Mouse (Mus musculus) neural tube, embryonic 14.5 days (tissue): ENCODE results near the gene Ccdc63. TPM values are rescaled to one million over a fixed set of nuclear protein-coding genes. Genes with fewer than 3 reads are reported as not detected.

ENCODE experiments used
- ATAC-seq: fragments of 200-750 bp; cut with Nextera tagmentation; 2 replicates; pipeline ENCODE4 v1.8.0; 2017; ENCODE audit warnings: low read depth, mild to moderate bottlenecking, moderate TSS enrichment, moderate library complexity
- H3K27ac ChIP-seq: fragments of 300-500 bp; sonication (generic); 2 replicates; pipeline ENCODE4 v1.5.1; 2014; ENCODE audit warnings: low read depth, mild to moderate bottlenecking, control low read depth, low read length, moderate library complexity, mixed read lengths
- H3K27me3 ChIP-seq: fragments of 300-500 bp; sonication (generic); 2 replicates; pipeline ENCODE4 v1.6.1; 2014; ENCODE audit warnings: low read length; ENCODE audit not compliant: control insufficient read depth, insufficient read depth
- H3K36me3 ChIP-seq: fragments of 300-500 bp; sonication (generic); 2 replicates; pipeline ENCODE4 v1.6.1; 2014; ENCODE audit warnings: low read length, mixed read lengths; ENCODE audit not compliant: control insufficient read depth, insufficient read depth
- H3K4me1 ChIP-seq: fragments of 300-500 bp; sonication (generic); 2 replicates; pipeline ENCODE4 v1.6.1; 2014; ENCODE audit warnings: low read length; ENCODE audit not compliant: control insufficient read depth, insufficient read depth
- H3K4me2 ChIP-seq: fragments of 300-500 bp; sonication (generic); 2 replicates; pipeline ENCODE4 v1.6.1; 2014; ENCODE audit warnings: mild to moderate bottlenecking, low read depth, low read length, control low read depth
- H3K4me3 ChIP-seq: fragments of 300-500 bp; sonication (generic); 2 replicates; pipeline ENCODE4 v1.5.1; 2014; ENCODE audit warnings: low read depth, low read length, control low read depth, mixed read lengths
- H3K9ac ChIP-seq: fragments of 300-500 bp; sonication (generic); replicated peaks from 2 replicates; pipeline ENCODE4 v1.6.1; 2014; ENCODE audit warnings: low read depth, mild to moderate bottlenecking, control low read depth, low read length, mixed read lengths
- H3K9me3 ChIP-seq: fragments of 300-500 bp; sonication (generic); 2 replicates; pipeline ENCODE4 v1.6.1; 2016; ENCODE audit warnings: low read length; ENCODE audit not compliant: control insufficient read depth
- WGBS: fragments of 180-500 bp; shearing (Covaris S2); extraction: QIAGEN DNeasy Blood & Tissue Kit; methylation state at CpG from one replicate; pipeline ENCODE4 v1.1.7; 2014; 5-methylcytosine and 5-hydroxymethylcytosine counted together
- polyA plus RNA-seq: library from polyadenylated mRNA; unstranded; fragments of >200 nt; fragmentation: Nextera tagmentation; extraction: Ambion mirVana; gene quantifications from 2 replicates; pipeline ENCODE4 v1.2.1, GENCODE M21; 2014

Ccdc63 gene
- polyA plus RNA-seq, 1 experiment from 2014 or later, result 0.13 TPM

DNA sequence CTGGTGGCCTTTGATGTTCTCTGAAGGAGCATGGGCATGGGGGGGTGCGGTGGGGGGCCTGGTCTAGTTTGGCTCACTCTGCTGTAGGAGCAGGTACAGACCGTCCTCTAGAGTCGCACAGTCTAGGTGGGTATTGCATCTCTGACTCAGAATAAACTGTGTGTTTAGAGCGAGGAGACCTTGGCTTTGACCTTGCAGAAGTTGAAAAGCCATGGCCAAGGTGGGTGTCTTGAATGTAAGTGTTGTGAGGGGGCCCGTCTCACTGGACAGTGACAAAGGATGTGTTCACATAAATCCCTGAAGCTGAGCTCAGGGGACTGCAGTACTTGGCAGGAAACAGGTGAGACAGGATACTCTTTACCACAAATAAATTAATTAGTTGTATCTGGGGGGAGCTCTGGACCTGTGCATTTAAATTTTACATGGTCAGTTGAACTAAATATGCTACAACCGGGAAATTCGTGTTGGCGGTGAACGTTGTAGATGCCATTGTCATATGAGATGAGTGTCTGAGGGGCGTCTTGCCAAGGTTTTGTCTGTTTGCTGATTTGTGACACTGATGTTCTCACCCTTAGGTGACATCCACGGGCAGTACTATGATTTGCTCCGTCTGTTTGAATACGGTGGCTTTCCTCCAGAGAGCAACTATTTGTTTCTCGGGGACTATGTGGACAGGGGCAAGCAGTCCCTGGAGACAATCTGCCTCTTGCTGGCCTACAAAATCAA lies 27.9 kb upstream of the Ccdc63 start:
- no peak for ATAC-seq
- no peak overlapping the region for H3K9ac ChIP-seq
- peaks cover 48% of the 10 kb centered on the region for H3K36me3 ChIP-seq
- peaks cover 30% of the 10 kb centered on the region for H3K4me1 ChIP-seq
- no peaks in the 10 kb centered on the region for H3K9me3 ChIP-seq
- H3K4me2 ChIP-seq, result no peak overlapping the region
- 82% methylated on average over 14 of the region's 14 CpGs for WGBS
- no peaks in the 10 kb centered on the region for H3K27me3 ChIP-seq
- H3K4me3 ChIP-seq, result no peak overlapping the region
- H3K27ac ChIP-seq, result no peak overlapping the region

- Histone ChIP-seq H3K4me2 (no peak overlapping the region), H3K9ac (0 out of 2 replicates have a peak overlapping the region, but pooled peaks have one; percentile 26), H3K36me3 (peaks cover 44% of the 10 kb centered on the region), H3K27ac (no peak overlapping the region), H3K9me3 (no peaks in the 10 kb centered on the region), H3K4me3 (no peak overlapping the region), H3K4me1 (peaks cover 44% of the 10 kb centered on the region), H3K27me3 (no peaks in the 10 kb centered on the region)
- no peak for ATAC-seq
- WGBS, result 31% methylated on average over 8 of the region's 8 CpGs
Measured at GRCm38 (mm10) chr5:122166636-122167161, 26.1 kb upstream of the Ccdc63 start.

DNA sequence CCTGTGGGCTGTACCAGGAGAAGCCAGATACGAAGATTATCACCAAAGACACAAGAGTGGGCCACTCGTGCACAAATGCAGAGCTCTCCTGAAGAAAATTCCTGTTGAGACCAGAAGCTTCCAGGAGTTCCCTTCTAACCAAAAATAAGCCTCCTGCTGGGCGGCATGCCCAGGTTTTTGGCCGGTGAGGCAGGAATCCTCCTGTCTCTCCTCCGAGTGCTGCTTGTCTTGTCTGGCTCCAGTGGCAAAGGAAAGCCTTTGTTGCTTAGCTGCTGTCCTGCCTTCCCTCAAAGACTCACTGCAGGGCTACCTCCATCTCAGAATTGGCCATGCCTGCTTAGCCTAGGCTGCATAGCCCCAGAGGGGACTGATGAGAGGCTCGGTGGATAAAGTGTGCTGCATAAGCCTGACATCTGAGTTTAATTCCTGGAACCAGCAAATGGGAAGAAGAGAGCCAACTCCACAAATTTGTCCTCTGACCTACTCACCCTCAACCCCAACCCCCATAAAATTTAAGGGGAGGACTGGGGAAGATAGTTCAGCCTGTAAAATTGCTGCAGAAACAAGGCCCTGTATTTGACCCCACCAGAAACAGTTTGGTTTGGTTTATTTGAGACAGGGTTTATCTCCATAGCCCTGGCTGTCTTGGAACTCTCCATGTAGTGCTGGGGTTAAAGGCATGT lies 24.8 kb upstream of the Ccdc63 start:
- Histone ChIP-seq H3K9ac (0 out of 2 replicates have a peak overlapping the region, but pooled peaks have one; percentile 4), H3K4me1 (peaks cover 56% of the 10 kb centered on the region), H3K27ac (no peak overlapping the region; the same call in 1 of the 2 replicates), H3K4me2 (0 out of 2 replicates have a peak overlapping the region, but pooled peaks have one; percentile 8), H3K36me3 (peaks cover 30% of the 10 kb centered on the region), H3K9me3 (no peaks in the 10 kb centered on the region), H3K27me3 (no peaks in the 10 kb centered on the region), H3K4me3 (no peak overlapping the region)
- WGBS, result 62% methylated on average over 6 of the region's 6 CpGs
- no peak for ATAC-seq

- Histone ChIP-seq H3K9ac (no peak overlapping the region; the same call in 1 of the 2 replicates), H3K4me1 (peaks cover 66% of the 10 kb centered on the region), H3K27ac (0 out of 2 replicates have a peak overlapping the region, but pooled peaks have one; percentile 7), H3K27me3 (no peaks in the 10 kb centered on the region), H3K4me3 (no peak overlapping the region), H3K4me2 (no peak overlapping the region; the same call in 1 of the 2 replicates), H3K36me3 (peaks cover 18% of the 10 kb centered on the region; the same call in 1 of the 2 replicates), H3K9me3 (no peaks in the 10 kb centered on the region)
- no peak for ATAC-seq
- WGBS, result 73% methylated on average over 3 of the region's 3 CpGs
Measured at GRCm38 (mm10) chr5:122164011-122164410, 23.4 kb upstream of the Ccdc63 start.

DNA sequence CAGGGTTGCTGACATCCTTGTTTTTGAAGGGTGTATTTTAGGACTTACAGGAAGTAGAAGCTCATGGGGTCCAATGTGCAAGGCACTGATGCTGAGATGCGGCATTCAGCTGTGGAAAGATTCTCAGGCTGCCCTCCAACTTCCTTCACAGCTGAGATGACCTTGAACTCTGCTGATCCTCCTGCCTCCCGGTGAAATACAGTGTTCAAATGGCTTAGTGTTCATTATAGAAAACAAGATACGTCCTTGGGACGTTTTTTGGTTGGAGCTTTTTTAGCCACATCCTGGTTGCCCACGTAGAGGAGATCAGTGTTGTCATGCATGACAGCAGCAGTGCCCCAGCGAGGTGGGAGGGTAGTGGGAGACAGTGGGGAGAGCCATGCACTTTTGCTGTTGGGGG lies 22.6 kb upstream of the Ccdc63 start:
- Histone ChIP-seq H3K9ac (no peak overlapping the region), H3K4me1 (peaks cover 66% of the 10 kb centered on the region), H3K27me3 (no peaks in the 10 kb centered on the region), H3K36me3 (peaks cover 12% of the 10 kb centered on the region; the same call in 1 of the 2 replicates), H3K4me3 (no peak overlapping the region), H3K4me2 (no peak overlapping the region), H3K9me3 (no peaks in the 10 kb centered on the region), H3K27ac (no peak overlapping the region)
- no peak for ATAC-seq
- WGBS, result 65% methylated on average over 6 of the region's 6 CpGs

DNA sequence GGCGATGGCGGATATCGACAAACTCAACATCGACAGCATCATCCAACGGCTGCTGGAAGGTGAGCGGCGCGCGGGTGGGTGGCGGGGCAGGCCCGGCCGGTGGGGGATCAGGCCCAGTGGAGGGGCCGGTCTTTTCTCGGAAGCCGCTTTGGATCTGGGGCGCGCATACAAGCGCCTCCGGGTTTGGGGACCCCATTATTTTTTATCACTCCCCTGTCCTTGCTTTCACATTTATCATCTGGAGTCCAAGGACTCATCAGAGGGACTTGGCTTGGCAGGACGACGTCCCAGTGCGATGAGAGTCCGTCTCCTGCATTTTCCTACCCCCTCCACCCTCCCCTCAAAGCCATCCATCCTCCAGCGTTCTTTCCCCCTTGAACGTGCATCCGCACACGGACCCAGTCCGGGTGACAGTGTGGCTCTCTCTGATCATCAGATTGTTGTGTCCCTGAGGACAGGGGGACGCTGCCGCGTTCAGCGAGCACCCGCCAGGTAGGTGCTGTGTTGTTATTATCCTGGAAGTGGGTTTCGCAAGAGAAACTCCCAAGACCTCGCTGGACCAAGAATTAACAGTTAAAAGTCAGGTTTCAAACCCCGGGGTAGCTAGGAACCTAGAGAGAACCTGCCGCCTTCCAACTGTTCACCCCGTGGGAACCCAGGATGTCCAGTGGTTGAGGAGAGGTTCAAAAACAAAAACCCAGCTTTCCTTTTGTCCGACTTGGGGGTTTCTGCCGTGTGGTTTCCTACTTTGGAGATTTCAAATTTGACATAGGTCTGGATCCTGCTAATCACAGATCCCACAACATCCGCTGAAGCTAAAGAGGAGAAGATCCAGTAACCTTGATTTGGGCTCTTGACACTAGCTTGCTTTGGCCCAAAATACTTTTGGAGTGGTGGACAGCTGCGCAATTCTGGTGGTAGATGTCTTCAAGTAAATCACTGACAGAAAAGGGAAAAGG lies 18.2 kb upstream of the Ccdc63 start:
- Histone ChIP-seq H3K9ac (peak overlapping the region; percentile 96), H3K9me3 (no peaks in the 10 kb centered on the region), H3K36me3 (peaks cover 6% of the 10 kb centered on the region; the same call in 1 of the 2 replicates), H3K27ac (peak overlapping the region; percentile 87), H3K4me2 (peak overlapping the region; percentile 88), H3K4me3 (peak overlapping the region; percentile 83), H3K4me1 (peaks cover 44% of the 10 kb centered on the region), H3K27me3 (no peaks in the 10 kb centered on the region)
- 2% methylated on average over 42 of the region's 42 CpGs for WGBS
- ATAC-seq, result peak; percentile 38

DNA sequence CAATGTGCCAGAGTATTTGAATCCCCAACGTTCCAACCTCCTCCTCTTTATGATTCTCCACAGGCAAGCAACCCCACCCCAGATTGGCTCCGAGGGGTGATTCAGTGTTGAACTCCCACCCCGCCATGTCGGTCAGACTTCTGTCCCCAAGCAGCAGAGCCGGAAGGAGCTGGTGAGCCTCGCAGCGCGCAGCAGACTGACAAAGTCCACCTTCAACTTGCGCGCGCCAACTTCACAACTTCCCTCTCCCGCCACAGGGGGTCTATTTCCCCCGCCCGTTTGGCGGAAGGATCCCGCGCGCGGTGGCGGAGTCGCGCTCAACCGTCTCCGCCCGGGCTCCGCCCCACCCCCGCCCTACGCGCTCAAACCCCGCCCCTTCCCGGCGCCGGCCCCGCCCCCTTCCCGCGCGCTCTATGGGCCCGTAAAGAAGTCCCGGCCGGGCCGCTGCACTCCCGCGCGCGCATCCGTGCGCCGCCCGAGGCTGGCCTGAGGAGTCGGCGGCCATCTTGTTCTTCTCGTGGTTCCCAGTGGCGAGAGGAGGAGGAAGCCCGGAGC lies 17.3 kb upstream of the Ccdc63 start, which contains the start of gene Ppp1cc:
Gene Ppp1cc (plus strand): TSS at position 452 of the 555 bp plus-strand sequence.
- Histone ChIP-seq H3K27ac (peak within 1 kb of the TSS; percentile 87), H3K4me2 (peak within 1 kb of the TSS; percentile 88), H3K9ac (peak within 1 kb of the TSS; percentile 96), H3K4me3 (peak within 1 kb of the TSS; percentile 83), H3K4me1 (peaks cover 35% of the 10 kb centered on the region), H3K9me3 (no peaks in the 10 kb centered on the region), H3K36me3 (peaks cover under 1% of the 10 kb centered on the region; the same call in 1 of the 2 replicates), H3K27me3 (no peaks in the 10 kb centered on the region)
- peak; percentile 94 for ATAC-seq
- WGBS, result under 1% methylated on average over 42 of the region's 54 CpGs

DNA sequence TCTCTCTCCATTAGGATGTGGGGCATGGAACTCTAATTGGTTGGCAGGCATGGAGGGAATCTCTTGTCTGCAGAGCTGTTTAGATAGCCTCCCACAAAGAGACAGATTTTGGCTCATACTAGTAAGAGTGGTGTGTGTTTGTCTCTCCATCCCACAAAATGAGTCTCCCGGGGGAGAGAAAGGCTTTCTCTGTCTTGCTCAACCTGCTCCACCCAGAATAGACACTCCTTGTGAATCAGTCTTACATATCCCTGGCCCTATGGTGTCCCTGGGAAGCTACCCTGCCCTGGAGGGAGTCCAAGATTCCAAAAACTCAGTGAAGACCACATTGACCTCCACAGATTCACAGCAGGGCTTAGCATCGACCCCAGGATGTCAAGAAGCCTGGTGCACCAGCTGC lies 15.9 kb upstream of the Ccdc63 start:
- no peaks in the 10 kb centered on the region for H3K9me3 ChIP-seq
- no peak overlapping the region for H3K9ac ChIP-seq
- no peak overlapping the region for H3K27ac ChIP-seq
- ATAC-seq, result no peak
- no peaks in the 10 kb centered on the region for H3K27me3 ChIP-seq
- H3K36me3 ChIP-seq, result no peaks in the 10 kb centered on the region
- 43% methylated on average over 2 of the region's 2 CpGs for WGBS
- no peak overlapping the region for H3K4me3 ChIP-seq
- H3K4me2 ChIP-seq, result no peak overlapping the region
- H3K4me1 ChIP-seq, result peaks cover 25% of the 10 kb centered on the region
